ENCODE assay signal across 20 mouse cellular contexts in the genomic region with DNA sequence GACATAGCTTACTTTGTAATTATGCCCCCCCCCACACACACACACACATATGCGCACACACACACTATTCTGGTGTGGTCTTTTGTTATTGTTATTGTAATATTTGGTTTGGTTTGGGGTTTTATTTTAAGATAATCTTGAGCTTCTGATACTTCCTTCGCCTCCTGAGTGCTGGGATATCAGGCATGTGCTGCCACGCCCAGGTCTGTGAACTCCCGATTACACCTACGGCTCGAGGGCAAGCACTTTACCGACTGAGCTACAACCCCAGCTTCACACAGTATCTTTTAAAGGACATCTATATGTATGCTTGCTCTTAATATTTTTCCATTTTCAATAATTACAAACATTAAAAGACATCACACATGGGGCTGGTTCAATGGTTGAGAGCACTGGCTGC. TPM values are rescaled to one million over a fixed set of nuclear protein-coding genes. Genes with fewer than 3 reads are reported as not detected.
DNase-seq lines count a peak whose midpoint lies in the region; ATAC-seq and TF ChIP-seq lines count a peak whose summit lies in the region.
"Had no signal": no experiment of that assay in that cellular context is flagged by ENCODE, and none has a peak within 500 bp of the region (broad histone marks: within the 10 kb centered on the region; RNA-seq: fewer than 3 reads in every experiment).

No protein-coding gene starts in this region.

- H3K4me3 ChIP-seq in heart, embryonic 10.5 days: no peak overlapping the region
- H3K4me3 ChIP-seq in bone marrow, adult 2 months (replicated peaks; ENCODE audit: control insufficient read depth, low read depth, low read length): no peak overlapping the region
- no peak overlapping the region for H3K4me3 ChIP-seq in liver, embryonic 11.5 days (ENCODE audit: low read depth, low read length)
- H3K4me3 ChIP-seq in midbrain, embryonic 13.5 days (replicated peaks): no peak overlapping the region
- H3K4me3 ChIP-seq: embryonic facial prominence, embryonic 13.5 days; forebrain, embryonic 15.5 days; layer of hippocampus, adult 2 months had no signal

- H3K27ac ChIP-seq in heart, embryonic 10.5 days: peak overlapping the region; percentile 87
- H3K27ac ChIP-seq in bone marrow, adult 2 months (ENCODE audit: control insufficient read depth, insufficient read depth, low read depth, low read length, poor library complexity): peak overlapping the region; percentile 72; the same call in 1 of the 2 replicates
- peak overlapping the region; percentile 84 for H3K27ac ChIP-seq in liver, embryonic 11.5 days (ENCODE audit: low read depth, low read length)
- H3K27ac ChIP-seq in midbrain, embryonic 13.5 days: no peak overlapping the region
- H3K27ac ChIP-seq: embryonic facial prominence, embryonic 13.5 days; forebrain, embryonic 15.5 days; layer of hippocampus, adult 2 months had no signal

- 69% methylated on average over 7 of the region's 7 CpGs for WGBS in heart, embryonic 10.5 days
- WGBS in bone marrow, adult 2 months: 57% methylated on average over 7 of the region's 7 CpGs
- WGBS in liver, embryonic 11.5 days: 34% methylated on average over 7 of the region's 7 CpGs
- WGBS in midbrain, embryonic 13.5 days: 87% methylated on average over 7 of the region's 7 CpGs

- DNase-seq in heart, embryonic 10.5 days (ENCODE audit: low spot score): peak; percentile 91
- no peak for DNase-seq in heart, adult 8-10 months (ENCODE audit: low spot score)
- DNase-seq in liver, embryonic 11.5 days (ENCODE audit: low spot score): no peak
- peak; percentile 50 to 65 for DNase-seq in spleen, postnatal 14 days (ENCODE audit: low spot score in 2 of 2)
- DNase-seq in left cerebral cortex, adult 11 months (ENCODE audit: low spot score): no peak
- DNase-seq: adrenal gland, adult 8-10 months; cerebellum, postnatal 36 days; gastrocnemius, postnatal 14 days; lung, adult 18-20 months; right cerebral cortex, postnatal 14 days had no signal

- H3K4me2 ChIP-seq in liver, embryonic 11.5 days: peak overlapping the region; percentile 47
- no peak overlapping the region for H3K4me2 ChIP-seq in midbrain, embryonic 13.5 days (replicated peaks)
- H3K4me2 ChIP-seq: embryonic facial prominence, embryonic 13.5 days; forebrain, embryonic 15.5 days had no signal

- H3K9me3 ChIP-seq in heart, embryonic 10.5 days: no peaks in the 10 kb centered on the region
- H3K9me3 ChIP-seq in liver, embryonic 11.5 days (ENCODE audit: control insufficient read depth, low read length): no peaks in the 10 kb centered on the region
- 0 out of 2 replicates have a peak, but pooled peaks cover 2% of the 10 kb centered on the region for H3K9me3 ChIP-seq in midbrain, embryonic 13.5 days
- H3K9me3 ChIP-seq: forebrain, embryonic 15.5 days had no signal

- peak; percentile 91 for ATAC-seq in liver, embryonic 11.5 days (replicated peaks; ENCODE audit: low FRiP score)
- no peak for ATAC-seq in midbrain, embryonic 13.5 days
- no peak for ATAC-seq in cerebellum, adult (ENCODE audit: insufficient number of reproducible peaks, low FRiP score, low TSS enrichment)
- ATAC-seq: forebrain, embryonic 15.5 days had no signal

- no peaks in the 10 kb centered on the region for H3K36me3 ChIP-seq in heart, embryonic 10.5 days
- H3K36me3 ChIP-seq in liver, embryonic 11.5 days (ENCODE audit: control insufficient read depth, insufficient read depth, low read length): no peaks in the 10 kb centered on the region
- no peaks in the 10 kb centered on the region for H3K36me3 ChIP-seq in midbrain, embryonic 13.5 days
- H3K36me3 ChIP-seq: embryonic facial prominence, embryonic 13.5 days; forebrain, embryonic 15.5 days had no signal

- TF ChIP-seq POLR2A in bone marrow, adult 2 months (IDR thresholded peaks at IDR 0.05; ENCODE audit: borderline replicate concordance, control insufficient read depth, low read depth, low read length): no peak

- 0 out of 2 replicates have a peak overlapping the region, but pooled peaks have one; percentile 21 for H3K9ac ChIP-seq in liver, embryonic 11.5 days (ENCODE audit: low read depth, low read length)
- no peak overlapping the region for H3K9ac ChIP-seq in midbrain, embryonic 13.5 days (replicated peaks)
- H3K9ac ChIP-seq: embryonic facial prominence, embryonic 13.5 days; forebrain, embryonic 15.5 days had no signal

- H3K4me1 ChIP-seq in heart, embryonic 10.5 days: peaks cover 39% of the 10 kb centered on the region
- peaks cover 5% of the 10 kb centered on the region for H3K4me1 ChIP-seq in bone marrow, adult 2 months (ENCODE audit: control insufficient read depth, insufficient read depth, low read length)
- peaks cover 36% of the 10 kb centered on the region for H3K4me1 ChIP-seq in liver, embryonic 11.5 days (replicated peaks; ENCODE audit: control insufficient read depth, insufficient read depth, low read length)
- 0 out of 2 replicates have a peak, but pooled peaks cover 2% of the 10 kb centered on the region for H3K4me1 ChIP-seq in midbrain, embryonic 13.5 days (replicated peaks)
- H3K4me1 ChIP-seq: embryonic facial prominence, embryonic 13.5 days; forebrain, embryonic 15.5 days had no signal

- no peak for TF ChIP-seq CTCF in bone marrow, adult 2 months (IDR thresholded peaks at IDR 0.05; ENCODE audit: control insufficient read depth, insufficient read depth, low read length)

- H3K27me3 ChIP-seq in heart, embryonic 10.5 days (ENCODE audit: insufficient read depth, poor library complexity, severe bottlenecking): no peaks in the 10 kb centered on the region
- no peaks in the 10 kb centered on the region for H3K27me3 ChIP-seq in liver, embryonic 11.5 days (replicated peaks; ENCODE audit: control insufficient read depth, insufficient read depth, low read length)
- no peaks in the 10 kb centered on the region for H3K27me3 ChIP-seq in midbrain, embryonic 13.5 days
- H3K27me3 ChIP-seq: embryonic facial prominence, embryonic 13.5 days; forebrain, embryonic 15.5 days had no signal

RNA-seq across cellular contexts. Expression of a gene that starts 24.9 kb away (rescaled TPM):
- 0.12 and 0.30 TPM in 2 replicates for polyA plus RNA-seq in heart, embryonic 10.5 days (2016; fragmentation: Nextera tagmentation; extraction: Ambion mirVana)
- total RNA-seq in heart, adult 8-10 months (2022): under 1 TPM in 1 of 4 experiments, not detected in 3; 0.23 TPM
- polyA plus RNA-seq in bone marrow, adult 2 months (2011; ENCODE audit: insufficient read depth, insufficient read length, low replicate concordance, missing spikeins): not detected in 2 replicates
- polyA plus RNA-seq in liver, embryonic 11.5 days (2014; fragmentation: Nextera tagmentation; extraction: Ambion mirVana): not detected in 2 replicates
- polyA plus RNA-seq in midbrain, embryonic 13.5 days (2015; fragmentation: Nextera tagmentation; extraction: Ambion mirVana): not detected in 2 replicates
- total RNA-seq: adrenal gland, adult 8-10 months; gastrocnemius, postnatal 14 days; layer of hippocampus, adult 2 months; left cerebral cortex, postnatal 14 days; neutrophil, adult 5-6 weeks had no signal
- polyA plus RNA-seq: stomach, embryonic 16.5 days; urinary bladder, adult 2 months had no signal

RNA-seq across cellular contexts. Expression of a gene that starts 44.1 kb away (rescaled TPM):
- 10.9 and 15.7 TPM in 2 replicates for polyA plus RNA-seq in heart, embryonic 10.5 days (2016; fragmentation: Nextera tagmentation; extraction: Ambion mirVana)
- 10 to 100 TPM in 2 of 4 experiments, 1 to 10 TPM in 2; 9.6 to 10.9 (median 10.1) TPM for total RNA-seq in heart, adult 8-10 months (2022)
- 0.56 and 1.9 TPM in 2 replicates for polyA plus RNA-seq in bone marrow, adult 2 months (2011; ENCODE audit: insufficient read depth, insufficient read length, low replicate concordance, missing spikeins)
- 3.1 and 3.4 TPM in 2 replicates for polyA plus RNA-seq in liver, embryonic 11.5 days (2014; fragmentation: Nextera tagmentation; extraction: Ambion mirVana)
- polyA plus RNA-seq in midbrain, embryonic 13.5 days (2015; fragmentation: Nextera tagmentation; extraction: Ambion mirVana): 2.2 and 3.8 TPM in 2 replicates
- total RNA-seq: neutrophil, adult 5-6 weeks had no signal

Comparison
In these comparisons a context has a peak if more than half of its experiments do, and no peak if none do; other contexts are left out.
1. DNase-seq: peak in heart, embryonic 10.5 days (single experiment) and spleen, postnatal 14 days (2 of 2); none in heart, adult 8-10 months (single experiment), liver, embryonic 11.5 days (single experiment) and left cerebral cortex, adult 11 months (single experiment).